10 mouse cellular contexts compared by ENCODE assay signal in genomic region chr17:25716711-25717637, GRCm38 (mm10). TPM values are rescaled to one million over a fixed set of nuclear protein-coding genes. Genes with fewer than 3 reads are reported as not detected.
DNase-seq lines count a peak whose midpoint lies in the region; ATAC-seq and TF ChIP-seq lines count a peak whose summit lies in the region.
"Had no signal": no experiment of that assay in that cellular context is flagged by ENCODE, and none has a peak within 500 bp of the region (broad histone marks: within the 10 kb centered on the region; RNA-seq: fewer than 3 reads in every experiment).

TSS of gene Gng13 (plus strand) at chr17:25717171.

- 1% methylated on average over 45 of the region's 45 CpGs for WGBS in cerebellum, adult 2 months
- WGBS in kidney, postnatal 0 days, result 2% methylated on average over 32 of the region's 45 CpGs
- 2% methylated on average over 37 of the region's 45 CpGs for WGBS in liver, postnatal 0 days (ENCODE audit: insufficient replicate concordance)

- no peak for TF ChIP-seq EP300 in liver, postnatal 0 days (IDR thresholded peaks at IDR 0.05; ENCODE audit: low read depth)

- no peaks in the 10 kb centered on the region; the same call in 1 of the 2 replicates for H3K27me3 ChIP-seq in cerebellum, adult 2 months (ENCODE audit: control insufficient read depth, insufficient read depth, low read length)
- 0 out of 2 replicates have a peak, but pooled peaks cover 4% of the 10 kb centered on the region for H3K27me3 ChIP-seq in kidney, postnatal 0 days (ENCODE audit: insufficient read depth, low read length)
- peaks cover 22% of the 10 kb centered on the region for H3K27me3 ChIP-seq in liver, postnatal 0 days (ENCODE audit: insufficient read depth, low read length)

- no peaks in the 10 kb centered on the region for H3K9me3 ChIP-seq in kidney, postnatal 0 days (replicated peaks; ENCODE audit: low read length)
- no peaks in the 10 kb centered on the region for H3K9me3 ChIP-seq in liver, postnatal 0 days (ENCODE audit: low read length)

- H3K4me1 ChIP-seq in cerebellum, adult 2 months (ENCODE audit: control insufficient read depth, insufficient read depth, low read length), result no peaks in the 10 kb centered on the region
- 0 out of 2 replicates have a peak, but pooled peaks cover 8% of the 10 kb centered on the region for H3K4me1 ChIP-seq in kidney, postnatal 0 days (replicated peaks; ENCODE audit: insufficient read depth, low read length)
- H3K4me1 ChIP-seq in liver, postnatal 0 days (ENCODE audit: insufficient read depth), result peaks cover 3% of the 10 kb centered on the region; the same call in 1 of the 2 replicates

- no peak within 1 kb of the TSS for H3K4me3 ChIP-seq in cerebellum, adult 2 months (replicated peaks; ENCODE audit: insufficient read depth, low read depth, low read length)
- H3K4me3 ChIP-seq in kidney, postnatal 0 days (replicated peaks; ENCODE audit: low read depth, low read length), result peak within 1 kb of the TSS; percentile 34
- peak within 1 kb of the TSS; percentile 29; the same call in 1 of the 2 replicates for H3K4me3 ChIP-seq in liver, postnatal 0 days (ENCODE audit: low read depth, low read length)
- H3K4me3 ChIP-seq: erythroblast, embryonic 14.5 days had no signal

- ATAC-seq in kidney, postnatal 0 days (replicated peaks; ENCODE audit: low FRiP score, low read depth), result peak; percentile 38
- ATAC-seq in liver, postnatal 0 days, result no peak

- peak within 1 kb of the TSS; percentile 28 for H3K9ac ChIP-seq in kidney, postnatal 0 days (ENCODE audit: low read depth, low read length)
- H3K9ac ChIP-seq in liver, postnatal 0 days (replicated peaks), result no peak within 1 kb of the TSS

- H3K27ac ChIP-seq in cerebellum, adult 2 months (ENCODE audit: insufficient read depth, low read length), result no peak within 1 kb of the TSS
- H3K27ac ChIP-seq in kidney, postnatal 0 days, result no peak within 1 kb of the TSS
- H3K27ac ChIP-seq in liver, postnatal 0 days (ENCODE audit: low read depth), result no peak within 1 kb of the TSS

- no peak for TF ChIP-seq CTCF in cerebellum, adult 2 months (IDR thresholded peaks at IDR 0.05; ENCODE audit: borderline replicate concordance, insufficient read depth, low read depth, low read length)
- no peak for TF ChIP-seq CTCF in kidney, postnatal 0 days (IDR thresholded peaks at IDR 0.05; ENCODE audit: low read depth)
- no peak for TF ChIP-seq CTCF in liver, postnatal 0 days (IDR thresholded peaks at IDR 0.05; ENCODE audit: low read depth)

- 0 out of 2 replicates have a peak, but pooled peaks cover 4% of the 10 kb centered on the region for H3K36me3 ChIP-seq in kidney, postnatal 0 days (ENCODE audit: insufficient read depth, low read length)
- no peaks in the 10 kb centered on the region; the same call in none of the 2 replicates for H3K36me3 ChIP-seq in liver, postnatal 0 days (replicated peaks; ENCODE audit: insufficient read depth, low read length)

- H3K4me2 ChIP-seq in kidney, postnatal 0 days (ENCODE audit: low read length), result peak within 1 kb of the TSS; percentile 81
- peak within 1 kb of the TSS; percentile 59 for H3K4me2 ChIP-seq in liver, postnatal 0 days (ENCODE audit: low read depth, low read length)

- no peak for DNase-seq in cerebellum, adult 2 months
- no peak for DNase-seq in cerebellum, postnatal 10 days
- peak; percentile 20 for DNase-seq in urinary bladder, adult 2 months (ENCODE audit: low spot score)
- DNase-seq in urinary bladder, postnatal 25 days (ENCODE audit: low spot score), result no peak
- DNase-seq in kidney, postnatal 0 days (ENCODE audit: low spot score), result no peak
- DNase-seq in liver, postnatal 0 days, result no peak
- no peak for DNase-seq in adipocyte (ENCODE audit: low spot score)
- DNase-seq in urinary bladder, postnatal 14 days (ENCODE audit: low spot score), result no peak

- TF ChIP-seq POLR2A in cerebellum, adult 2 months (IDR thresholded peaks at IDR 0.05; ENCODE audit: borderline replicate concordance, insufficient read depth, low read length), result no peak

RNA-seq across cellular contexts. Expression of gene Gng13, which starts in this region (rescaled TPM):
- 489 and 519 TPM in 2 replicates for polyA plus RNA-seq in cerebellum, adult 2 months (2012; rRNA removed)
- not detected in 2 replicates for polyA plus RNA-seq in urinary bladder, adult 2 months (2012; rRNA removed)
- polyA plus RNA-seq in kidney, postnatal 0 days (2015; fragmentation: Nextera tagmentation; extraction: Ambion mirVana), result 0.70 TPM in 2 replicates
- 0.39 TPM in 1 of 2 replicates, not detected in the other for polyA plus RNA-seq in liver, postnatal 0 days (2015; fragmentation: Nextera tagmentation; extraction: Ambion mirVana)
- polyA plus RNA-seq: C2C12; erythroblast, embryonic 14.5 days had no signal

Comparison
In these comparisons a context has a peak if more than half of its experiments do, and no peak if none do; other contexts are left out.
1. RNA of gene Gng13 (polyA plus RNA-seq): 489 to 519 TPM in cerebellum, adult 2 months; 0.70 TPM in kidney, postnatal 0 days, 0.39 TPM in liver, postnatal 0 days and not detected in urinary bladder, adult 2 months; every median in the first group is over 100 times any median in the second.
2. Peak in DNase-seq in urinary bladder, adult 2 months; RNA of the gene not detected or under 1 TPM.
3. Peak in ATAC-seq, H3K4me3 ChIP-seq, H3K9ac ChIP-seq and H3K4me2 ChIP-seq in kidney, postnatal 0 days; RNA of the gene not detected or under 1 TPM.